Mouse (Mus musculus) spleen, postnatal 36 days (tissue): ENCODE results near the gene Tlcd1.
"Not testable (repeated sequence)": the region's sequence is repeated elsewhere in the genome, so short reads cannot be mapped to it uniquely, and the experiment has no call there.

Source experiments
- DNase-seq, 2 experiments: peaks; one replicate each; pipeline ENCODE4 v3.0.0; 2022; ENCODE audit warnings: low spot score in 2 of 2, mixed read lengths in 1 of 2

Tlcd1 gene

DNA sequence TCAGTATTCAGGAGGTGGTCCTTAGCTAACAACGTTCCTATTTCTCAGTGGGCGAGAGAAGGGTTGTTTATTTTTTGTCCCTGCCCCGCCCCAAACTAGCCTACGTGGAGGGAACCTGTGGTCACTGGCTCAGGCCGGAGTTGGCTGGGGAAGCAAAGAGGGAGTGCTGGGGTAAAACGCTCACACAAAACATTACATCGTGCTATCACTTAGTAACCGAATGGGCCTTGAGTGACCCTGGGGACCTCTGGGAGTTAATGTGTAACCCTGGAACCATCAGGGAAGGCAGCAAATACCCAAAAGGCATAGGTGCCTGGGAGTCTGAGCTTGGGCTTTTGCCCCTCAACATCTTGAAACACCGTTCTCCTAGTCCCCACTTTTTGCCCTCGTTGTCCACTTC, 926 bp downstream of the Tlcd1 start:
- DNase-seq: peak in 1 of 2 experiments; percentile 60

- DNase-seq: peak; percentile 89 to 91
Measured at GRCm38 (mm10) chr11:78177903-78178858, 1.7 kb downstream of the Tlcd1 start.

DNA sequence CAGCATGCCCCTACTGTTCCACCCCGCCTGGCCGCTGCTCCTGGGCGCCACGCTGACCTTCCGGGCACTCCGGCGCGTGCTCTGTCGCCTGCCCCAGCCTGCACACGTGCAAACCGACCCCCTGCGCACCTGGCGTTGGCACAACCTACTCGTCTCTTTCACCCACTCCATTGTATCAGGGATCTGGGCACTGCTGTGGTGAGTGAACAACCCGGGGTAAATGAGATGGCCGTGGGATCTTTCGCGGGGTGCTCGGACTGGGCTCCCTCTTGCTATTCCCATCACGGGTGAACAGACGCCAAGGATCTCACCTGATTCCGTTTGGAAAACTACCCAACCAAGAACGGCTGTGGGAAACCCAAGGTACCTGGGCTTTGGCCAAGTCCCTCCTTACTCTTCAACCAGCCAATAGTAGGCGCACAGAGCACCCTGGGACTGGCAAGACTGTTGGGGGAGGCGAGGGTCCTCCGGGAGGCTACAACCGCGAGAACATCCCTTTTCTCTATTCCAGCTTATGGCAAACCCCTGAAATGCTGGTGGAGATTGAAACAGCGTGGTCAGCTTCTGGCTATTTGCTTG, 2.4 kb downstream of the Tlcd1 start:
- DNase-seq: peak in 1 of 2 experiments; percentile 46

GRCm38 (mm10) chr11:78179438-78179999, 3.0 kb downstream of the Tlcd1 start:
- no peak for DNase-seq

- DNase-seq: no peak
Measured at GRCm38 (mm10) chr11:78180081-78180761, 3.7 kb downstream of the Tlcd1 start.

DNA sequence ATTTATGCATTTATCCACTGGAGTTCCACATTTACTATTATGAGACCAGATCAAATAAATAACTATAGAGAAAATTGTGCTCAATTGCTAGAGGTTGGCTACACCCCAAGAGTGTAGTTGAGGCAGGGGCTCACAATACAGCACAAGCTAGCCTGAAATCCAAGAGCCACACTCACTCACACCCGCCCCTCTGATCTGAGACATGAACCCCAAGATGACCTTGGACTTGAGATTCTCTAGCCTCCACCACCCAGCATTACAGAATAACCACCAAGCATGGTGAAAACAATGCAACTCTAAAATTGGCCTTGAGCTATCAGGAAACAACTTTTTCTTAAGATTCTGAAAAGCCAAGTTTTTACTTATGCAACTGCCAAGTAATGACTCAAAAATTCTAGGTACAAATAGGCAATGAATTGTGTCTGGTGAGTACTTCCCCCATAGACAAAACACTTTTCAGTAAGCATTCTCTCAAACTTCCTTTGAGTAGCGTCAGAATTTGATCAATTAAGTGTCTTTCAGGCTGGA, 5.4 kb downstream of the Tlcd1 start:
- no peak for DNase-seq

DNA sequence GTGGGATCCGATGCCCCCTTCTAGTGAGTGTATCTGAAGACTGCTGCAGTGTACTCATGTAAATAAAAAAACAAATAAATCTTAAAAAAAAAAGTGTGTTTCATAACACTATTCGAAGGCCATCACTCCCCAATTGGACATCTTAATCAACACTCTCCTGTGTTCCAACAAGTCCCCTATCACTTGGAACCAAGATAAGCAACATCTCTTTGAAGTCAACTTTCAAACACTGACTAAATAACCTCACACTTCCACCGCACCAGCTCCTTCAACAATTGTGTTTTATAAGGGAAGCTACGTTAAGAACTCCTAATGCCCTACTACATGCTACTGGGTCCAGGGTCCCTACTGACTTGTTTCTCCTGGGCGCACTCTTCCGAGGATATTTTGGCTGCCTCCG, 5.9 kb downstream of the Tlcd1 start:
- DNase-seq: no peak

GRCm38 (mm10) chr11:78182961-78183844, 6.7 kb downstream of the Tlcd1 start, which contains the start of gene Rpl23a:
Gene Rpl23a (minus strand): TSS chr11:78183584.
- peak; percentile 79 to 87 for DNase-seq

- DNase-seq: no peak
Measured at GRCm38 (mm10) chr11:78183884-78184514, 7.5 kb downstream of the Tlcd1 start.

DNA sequence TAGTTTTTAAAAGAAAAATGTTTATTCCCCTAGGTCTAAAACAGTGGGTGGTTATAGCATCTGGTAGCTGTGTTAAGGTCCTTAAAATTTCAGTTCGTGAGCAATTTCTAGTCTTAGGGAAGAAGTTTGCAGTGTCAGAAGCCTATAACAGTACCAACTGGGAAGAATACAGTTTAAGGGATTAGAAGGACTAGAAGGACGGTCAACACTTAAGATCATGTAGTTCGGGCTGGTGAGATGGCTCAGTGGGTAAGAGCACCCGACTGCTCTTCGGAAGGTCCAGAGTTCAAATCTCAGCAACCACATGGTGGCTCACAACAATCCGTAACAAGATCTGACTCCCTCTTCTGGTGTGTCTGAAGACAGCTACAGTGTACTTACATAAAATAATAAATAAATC, 8.2 kb downstream of the Tlcd1 start:
- DNase-seq: not testable (repeated sequence)

DNA sequence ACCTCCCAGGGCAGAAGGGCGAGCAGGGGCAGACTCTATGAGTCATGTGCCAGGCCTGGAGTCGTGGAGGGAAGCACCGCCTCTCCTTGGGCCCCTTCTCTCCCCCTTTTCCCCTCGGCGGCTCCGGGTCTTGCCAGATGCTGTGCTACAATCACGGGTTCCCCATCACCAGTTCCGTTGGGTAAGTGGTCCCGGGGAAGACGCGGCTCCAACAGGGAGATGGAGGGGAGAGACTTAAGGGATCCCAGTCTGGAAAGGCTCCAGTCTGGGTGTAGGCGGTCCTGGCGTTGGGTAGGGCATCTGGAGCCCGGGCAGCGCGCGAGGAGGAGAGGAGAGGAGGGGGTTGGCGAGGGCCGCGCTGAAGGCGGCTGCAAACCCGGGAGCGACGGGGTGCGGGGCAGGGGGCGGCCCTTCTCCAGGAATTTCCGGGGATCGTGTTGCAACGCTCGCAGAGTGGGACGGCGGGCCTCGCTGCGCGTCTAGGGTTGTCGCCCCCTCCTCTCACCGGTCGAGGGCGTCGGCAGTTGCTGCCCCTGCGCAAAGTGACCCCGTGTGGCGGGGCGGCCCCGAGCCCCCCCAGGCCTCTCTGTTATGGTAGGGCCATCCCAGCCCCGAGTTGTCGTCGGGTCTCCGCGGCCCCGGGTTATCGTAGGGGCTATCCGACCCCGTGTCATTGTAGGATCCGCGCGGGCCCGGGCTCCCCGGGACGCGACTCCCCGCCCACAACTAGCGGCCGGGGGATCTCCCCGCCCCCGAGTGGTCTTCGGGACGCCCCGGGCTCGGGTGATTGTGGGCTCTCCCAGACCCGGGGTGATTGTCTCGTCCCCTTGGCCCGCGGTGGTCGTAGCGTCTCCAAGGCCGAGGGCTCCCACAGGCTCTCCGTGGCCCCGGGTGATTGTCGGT, 12.1 kb downstream of the Tlcd1 start, which contains the start of gene Rab34:
Gene Rab34 (plus strand): TSS at position 100 of the 903 bp plus-strand sequence.
- DNase-seq: no peak

DNA sequence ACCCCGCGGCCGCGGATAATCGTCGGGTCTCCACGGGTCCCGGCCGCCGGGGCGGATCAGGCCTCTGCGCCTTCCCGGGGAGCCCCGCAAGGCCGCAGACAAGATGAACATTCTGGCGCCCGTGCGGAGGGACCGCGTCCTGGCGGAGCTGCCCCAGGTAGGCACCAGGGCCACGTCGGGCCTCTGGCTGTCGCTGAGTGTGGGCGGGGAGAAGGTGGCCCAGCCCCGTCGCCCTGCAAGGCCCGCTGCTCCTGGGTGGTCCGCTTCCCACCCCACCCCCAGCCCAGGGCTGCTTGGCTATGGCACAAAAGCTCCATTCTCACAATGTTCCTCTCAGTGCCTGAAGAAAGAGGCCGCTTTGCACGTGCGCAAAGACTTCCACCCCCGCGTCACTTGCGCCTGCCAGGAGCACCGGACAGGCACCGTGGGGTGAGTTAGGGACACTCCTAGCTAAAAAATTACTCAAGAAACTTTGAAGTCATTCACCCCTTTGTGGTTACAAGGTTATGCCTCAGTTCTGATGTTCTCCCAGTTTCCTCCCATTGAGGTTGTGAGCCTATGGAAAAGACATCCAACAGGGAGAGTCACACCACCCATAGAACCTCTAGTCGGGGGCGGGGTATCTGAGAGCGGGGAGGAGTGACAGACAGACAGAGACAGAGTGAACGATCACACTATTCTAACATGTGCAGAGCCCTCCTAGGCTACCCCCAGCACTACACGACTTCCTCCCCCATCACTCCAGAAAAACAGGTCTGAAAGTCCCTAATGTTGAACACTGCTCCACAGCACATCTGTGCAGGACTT, 12.9 kb downstream of the Tlcd1 start:
- no peak for DNase-seq

GRCm38 (mm10) chr11:78190041-78190440, 13.5 kb downstream of the Tlcd1 start:
- no peak for DNase-seq

DNA sequence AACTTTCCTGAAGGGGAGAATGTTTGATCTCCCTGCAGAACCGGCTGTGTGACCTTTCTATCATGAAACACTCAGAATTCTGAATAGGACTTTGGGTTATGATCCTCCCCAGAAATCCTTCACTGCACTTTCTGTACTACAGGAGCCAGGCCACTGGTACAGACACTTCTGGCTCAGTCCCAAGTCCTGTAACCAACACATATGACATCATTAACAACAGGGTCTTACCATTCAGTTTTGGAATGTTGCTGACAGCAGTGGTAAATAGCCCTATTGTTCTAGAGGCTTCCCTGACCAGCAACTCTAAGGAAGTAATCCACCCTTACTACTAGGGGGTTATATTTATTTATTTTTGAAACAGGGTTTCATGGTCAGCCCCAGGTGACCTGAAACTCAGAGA, 16.6 kb downstream of the Tlcd1 start, which contains the start of gene Proca1:
Gene Proca1 (plus strand): TSS at position 280 of the 400 bp plus-strand sequence.
- DNase-seq: no peak

- DNase-seq: peak; percentile 64 to 75
Measured at GRCm38 (mm10) chr11:78194411-78195100, 18.0 kb downstream of the Tlcd1 start.

- no peak for DNase-seq
Measured at GRCm38 (mm10) chr11:78195101-78195863, 18.8 kb downstream of the Tlcd1 start.

DNA sequence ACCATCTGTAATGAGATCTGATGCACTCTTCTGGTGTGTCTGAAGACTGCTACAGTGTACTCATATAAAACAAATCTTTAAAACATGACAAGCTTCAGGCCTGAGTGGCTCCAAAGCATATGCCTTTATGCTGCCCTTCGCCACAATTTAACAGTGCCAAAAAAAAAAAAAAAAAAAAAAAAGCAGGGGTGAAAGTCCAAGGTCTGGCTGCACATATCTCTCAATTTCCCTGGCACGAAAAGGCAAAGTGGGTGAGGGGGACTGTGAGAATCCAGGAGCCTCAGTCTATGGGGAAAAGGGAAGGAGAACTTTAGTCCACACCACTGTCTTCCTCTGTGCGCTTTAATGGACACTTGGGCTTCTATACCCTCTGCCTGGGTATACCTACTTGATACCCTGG, 25.9 kb downstream of the Tlcd1 start:
- DNase-seq: no peak
